In genomic region chr19:5649298-5649741, GRCm38 (mm10) we compare ENCODE assay signal across 8 mouse cellular contexts. TPM values are rescaled to one million over a fixed set of nuclear protein-coding genes. Genes with fewer than 3 reads are reported as not detected.
A peak's percentile ranks its signal among the peaks of the same experiment; 100 is the strongest.
DNase-seq lines count a peak whose midpoint lies in the region; ATAC-seq lines count a peak whose summit lies in the region.

No protein-coding gene starts in this region.

- H3K4me1 ChIP-seq in neural tube, embryonic 11.5 days (ENCODE audit: control insufficient read depth, insufficient read depth, low read length), result peaks cover 13% of the 10 kb centered on the region
- peaks cover 20% of the 10 kb centered on the region for H3K4me1 ChIP-seq in heart, embryonic 11.5 days (ENCODE audit: control insufficient read depth, insufficient read depth, low read length)
- H3K4me1 ChIP-seq in kidney, embryonic 15.5 days, result peaks cover 30% of the 10 kb centered on the region

- peak overlapping the region; percentile 41; the same call in 1 of the 2 replicates for H3K9ac ChIP-seq in neural tube, embryonic 11.5 days (ENCODE audit: low read length)
- H3K9ac ChIP-seq in heart, embryonic 11.5 days (ENCODE audit: low read depth, low read length), result peak overlapping the region; percentile 67
- peak overlapping the region; percentile 37 for H3K9ac ChIP-seq in kidney, embryonic 15.5 days

- H3K9me3 ChIP-seq in neural tube, embryonic 11.5 days (ENCODE audit: control insufficient read depth, low read length), result no peaks in the 10 kb centered on the region
- no peaks in the 10 kb centered on the region for H3K9me3 ChIP-seq in heart, embryonic 11.5 days (replicated peaks; ENCODE audit: control insufficient read depth, low read length)
- no peaks in the 10 kb centered on the region for H3K9me3 ChIP-seq in kidney, embryonic 15.5 days (replicated peaks)

- H3K27me3 ChIP-seq in neural tube, embryonic 11.5 days (ENCODE audit: control insufficient read depth, insufficient read depth, low read length), result peaks cover 5% of the 10 kb centered on the region
- H3K27me3 ChIP-seq in heart, embryonic 11.5 days (ENCODE audit: control insufficient read depth, insufficient read depth, low read length), result peaks cover 1% of the 10 kb centered on the region; the same call in 1 of the 2 replicates
- H3K27me3 ChIP-seq in kidney, embryonic 15.5 days, result peaks cover under 1% of the 10 kb centered on the region; the same call in 1 of the 2 replicates

- peaks cover 15% of the 10 kb centered on the region for H3K36me3 ChIP-seq in neural tube, embryonic 11.5 days (ENCODE audit: control insufficient read depth, insufficient read depth, low read length)
- peaks cover 23% of the 10 kb centered on the region for H3K36me3 ChIP-seq in heart, embryonic 11.5 days (ENCODE audit: control insufficient read depth, insufficient read depth, low read length)
- peaks cover 69% of the 10 kb centered on the region for H3K36me3 ChIP-seq in kidney, embryonic 15.5 days
- H3K36me3 ChIP-seq in macrophage (ENCODE audit: inconsistent target), result peaks cover 63% of the 10 kb centered on the region

- H3K79me2 ChIP-seq in macrophage (ENCODE audit: inconsistent target), result peaks cover 9% of the 10 kb centered on the region; the same call in 1 of the 2 replicates

- peak overlapping the region; percentile 52 for H3K4me2 ChIP-seq in neural tube, embryonic 11.5 days (ENCODE audit: low read depth)
- peak overlapping the region; percentile 78 for H3K4me2 ChIP-seq in heart, embryonic 11.5 days
- peak overlapping the region; percentile 59 for H3K4me2 ChIP-seq in kidney, embryonic 15.5 days

- peak overlapping the region; percentile 67; the same call in 1 of the 2 replicates for H3K27ac ChIP-seq in neural tube, embryonic 11.5 days (ENCODE audit: low read depth, low read length)
- peak overlapping the region; percentile 88 for H3K27ac ChIP-seq in heart, embryonic 11.5 days (ENCODE audit: low read depth, low read length)
- H3K27ac ChIP-seq in kidney, embryonic 15.5 days, result peak overlapping the region; percentile 90
- peak overlapping the region; percentile 76 for H3K27ac ChIP-seq in macrophage

- ATAC-seq in neural tube, embryonic 11.5 days (ENCODE audit: insufficient read depth, low FRiP score, low TSS enrichment), result no peak
- no peak for ATAC-seq in heart, embryonic 11.5 days (replicated peaks; ENCODE audit: insufficient number of reproducible peaks, low FRiP score, low TSS enrichment)
- peak; percentile 37 for ATAC-seq in kidney, embryonic 15.5 days (replicated peaks; ENCODE audit: low FRiP score)

- DNase-seq in neural tube, embryonic 11.5 days (ENCODE audit: low spot score), result no peak
- no peak for DNase-seq in neural tube, embryonic 10.5 days (ENCODE audit: extremely low spot score, low spot score)
- no peak for DNase-seq in ovary, adult 18-20 months (ENCODE audit: low spot score)
- DNase-seq in urinary bladder, postnatal 25 days (ENCODE audit: low spot score), result no peak
- DNase-seq in thymus, postnatal 36 days, result no peak

- peak overlapping the region; percentile 19; the same call in 1 of the 2 replicates for H3K4me3 ChIP-seq in neural tube, embryonic 11.5 days (ENCODE audit: low read depth, low read length)
- peak overlapping the region; percentile 27 for H3K4me3 ChIP-seq in heart, embryonic 11.5 days (ENCODE audit: low read depth, low read length)
- H3K4me3 ChIP-seq in kidney, embryonic 15.5 days (replicated peaks), result peak overlapping the region; percentile 30
- peak overlapping the region; percentile 19; the same call in 1 of the 2 replicates for H3K4me3 ChIP-seq in macrophage (ENCODE audit: inconsistent target)

- WGBS in neural tube, embryonic 11.5 days, result 69% methylated on average over 6 of the region's 6 CpGs
- WGBS in heart, embryonic 11.5 days (ENCODE audit: insufficient replicate concordance), result 61% methylated on average over 6 of the region's 6 CpGs
- WGBS in kidney, embryonic 15.5 days, result 43% methylated on average over 6 of the region's 6 CpGs
- WGBS in macrophage (ENCODE audit: missing documents), result 30% methylated on average over 6 of the region's 6 CpGs

RNA-seq across cellular contexts. Expression of gene Rela, which starts 12.0 kb away (rescaled TPM):
- 32.5 and 34.4 TPM in 2 replicates for polyA plus RNA-seq in neural tube, embryonic 11.5 days (2014; fragmentation: Nextera tagmentation; extraction: Ambion mirVana)
- 35.7 and 36.2 TPM in 2 replicates for polyA plus RNA-seq in heart, embryonic 11.5 days (2014; fragmentation: Nextera tagmentation; extraction: Ambion mirVana)
- polyA plus RNA-seq in kidney, embryonic 15.5 days (2015; fragmentation: Nextera tagmentation; extraction: Ambion mirVana), result 47.3 and 52.4 TPM in 2 replicates
- total RNA-seq in macrophage (2018; cell fraction: chromatin; rRNA removed), result 100 to 1,000 TPM in 17 of 26 experiments, 10 to 100 TPM in 9; 37.5 to 235 (median 127) TPM
- total RNA-seq in macrophage (2018; cell fraction: cytosol; rRNA removed), result 100 to 1,000 TPM in 9 of 26 experiments, 10 to 100 TPM in 17; 52.9 to 219 (median 78.0) TPM
- total RNA-seq in macrophage (2018; cell fraction: nucleus; rRNA removed), result 100 to 1,000 TPM in 17 of 26 experiments, 10 to 100 TPM in 9; 37.3 to 243 (median 122) TPM
- 48.3 to 268 TPM (median 62.4 TPM) in 3 replicates for polyA plus RNA-seq in macrophage (2018)

RNA-seq across cellular contexts. Expression of gene Sipa1, which starts 14.2 kb away (rescaled TPM):
- polyA plus RNA-seq in neural tube, embryonic 11.5 days (2014; fragmentation: Nextera tagmentation; extraction: Ambion mirVana), result 17.0 and 19.3 TPM in 2 replicates
- polyA plus RNA-seq in heart, embryonic 11.5 days (2014; fragmentation: Nextera tagmentation; extraction: Ambion mirVana), result 15.8 and 18.8 TPM in 2 replicates
- 30.8 and 39.8 TPM in 2 replicates for polyA plus RNA-seq in kidney, embryonic 15.5 days (2015; fragmentation: Nextera tagmentation; extraction: Ambion mirVana)
- total RNA-seq in macrophage (2018; cell fraction: chromatin; rRNA removed), result 100 to 1,000 TPM in 15 of 26 experiments, 10 to 100 TPM in 11; 19.1 to 204 (median 103) TPM
- 10 to 100 TPM; 20.1 to 61.2 (median 43.2) TPM for total RNA-seq in macrophage (2018; cell fraction: cytosol; rRNA removed)
- total RNA-seq in macrophage (2018; cell fraction: nucleus; rRNA removed), result 100 to 1,000 TPM in 2 of 26 experiments, 10 to 100 TPM in 24; 18.2 to 149 (median 64.2) TPM
- 29.5 to 49.9 TPM (median 44.1 TPM) in 3 replicates for polyA plus RNA-seq in macrophage (2018)

RNA-seq across cellular contexts. Expression of gene Map3k11, which starts 39.2 kb away (rescaled TPM):
- polyA plus RNA-seq in neural tube, embryonic 11.5 days (2014; fragmentation: Nextera tagmentation; extraction: Ambion mirVana), result 21.0 and 22.0 TPM in 2 replicates
- polyA plus RNA-seq in heart, embryonic 11.5 days (2014; fragmentation: Nextera tagmentation; extraction: Ambion mirVana), result 16.9 and 21.0 TPM in 2 replicates
- polyA plus RNA-seq in kidney, embryonic 15.5 days (2015; fragmentation: Nextera tagmentation; extraction: Ambion mirVana), result 42.6 and 43.2 TPM in 2 replicates
- total RNA-seq in macrophage (2018; cell fraction: chromatin; rRNA removed), result 10 to 100 TPM; 19.3 to 86.5 (median 44.6) TPM
- 10 to 100 TPM; 33.8 to 69.3 (median 53.0) TPM for total RNA-seq in macrophage (2018; cell fraction: cytosol; rRNA removed)
- 10 to 100 TPM; 35.9 to 78.0 (median 54.2) TPM for total RNA-seq in macrophage (2018; cell fraction: nucleus; rRNA removed)
- 29.4 to 53.8 TPM (median 31.8 TPM) in 3 replicates for polyA plus RNA-seq in macrophage (2018)

RNA-seq across cellular contexts. Expression of gene Kat5, which starts 39.3 kb away (rescaled TPM):
- 36.3 and 36.5 TPM in 2 replicates for polyA plus RNA-seq in neural tube, embryonic 11.5 days (2014; fragmentation: Nextera tagmentation; extraction: Ambion mirVana)
- polyA plus RNA-seq in heart, embryonic 11.5 days (2014; fragmentation: Nextera tagmentation; extraction: Ambion mirVana), result 20.9 and 23.4 TPM in 2 replicates
- polyA plus RNA-seq in kidney, embryonic 15.5 days (2015; fragmentation: Nextera tagmentation; extraction: Ambion mirVana), result 53.5 and 58.8 TPM in 2 replicates
- 100 to 1,000 TPM in 22 of 26 experiments, 10 to 100 TPM in 4; 93.1 to 151 (median 124) TPM for total RNA-seq in macrophage (2018; cell fraction: chromatin; rRNA removed)
- 10 to 100 TPM; 34.6 to 53.5 (median 42.2) TPM for total RNA-seq in macrophage (2018; cell fraction: cytosol; rRNA removed)
- 100 to 1,000 TPM in 3 of 26 experiments, 10 to 100 TPM in 23; 52.5 to 107 (median 79.0) TPM for total RNA-seq in macrophage (2018; cell fraction: nucleus; rRNA removed)
- 35.4 to 54.4 TPM (median 47.1 TPM) in 3 replicates for polyA plus RNA-seq in macrophage (2018)

RNA-seq across cellular contexts. Expression of gene Pcnx3, which starts 39.4 kb away (rescaled TPM):
- polyA plus RNA-seq in neural tube, embryonic 11.5 days (2014; fragmentation: Nextera tagmentation; extraction: Ambion mirVana), result 26.9 and 27.7 TPM in 2 replicates
- 21.3 and 21.5 TPM in 2 replicates for polyA plus RNA-seq in heart, embryonic 11.5 days (2014; fragmentation: Nextera tagmentation; extraction: Ambion mirVana)
- 22.2 and 30.1 TPM in 2 replicates for polyA plus RNA-seq in kidney, embryonic 15.5 days (2015; fragmentation: Nextera tagmentation; extraction: Ambion mirVana)
- 100 to 1,000 TPM in 24 of 26 experiments, 10 to 100 TPM in 2; 81.6 to 355 (median 198) TPM for total RNA-seq in macrophage (2018; cell fraction: chromatin; rRNA removed)
- total RNA-seq in macrophage (2018; cell fraction: cytosol; rRNA removed), result 10 to 100 TPM; 21.4 to 53.6 (median 36.9) TPM
- total RNA-seq in macrophage (2018; cell fraction: nucleus; rRNA removed), result 100 to 1,000 TPM in 18 of 26 experiments, 10 to 100 TPM in 8; 73.9 to 157 (median 117) TPM
- 16.4 to 37.7 TPM (median 26.8 TPM) in 3 replicates for polyA plus RNA-seq in macrophage (2018)
